Mouse (Mus musculus) testis, adult 2 months (tissue): Measurements from ENCODE around the gene Tex37.

Experiments used
- CTCF ChIP-seq: fragments of 200-500 bp; IDR thresholded peaks from 2 replicates; pipeline ENCODE4 v1.5.1; 2012; ENCODE audit warnings: low read depth, mild to moderate bottlenecking, inconsistent platforms, low read length, moderate library complexity; ENCODE audit not compliant: control insufficient read depth, insufficient read depth, insufficient replicate concordance
- POLR2A ChIP-seq: fragments of 200-500 bp; IDR thresholded peaks from 2 replicates; pipeline ENCODE4 v1.6.1; 2012; ENCODE audit warnings: low read depth, mild to moderate bottlenecking, inconsistent platforms, low read length, moderate library complexity; ENCODE audit not compliant: control insufficient read depth

- TF ChIP-seq CTCF = no peak
- no peak for TF ChIP-seq POLR2A
Measured at GRCm38 (mm10) chr6:70965694-70966093, 47.0 kb upstream of the Tex37 start.
